Mouse (Mus musculus) thymus, postnatal 0 days (tissue): ENCODE results near the gene Coch. TPM values are rescaled to one million over a fixed set of nuclear protein-coding genes. Genes with fewer than 3 reads are reported as not detected.
"Not testable (repeated sequence)": the region's sequence is repeated elsewhere in the genome, so short reads cannot be mapped to it uniquely, and the experiment has no call there.

Experiments used
- DNase-seq: peaks from one replicate; pipeline ENCODE4 v3.0.0-alpha.2; 2015; ENCODE audit warnings: low spot score
- polyA plus RNA-seq: library from polyadenylated mRNA; unstranded; fragments of >200 nt; fragmentation: Nextera tagmentation; extraction: Ambion mirVana; gene quantifications from 2 replicates; pipeline ENCODE4 v1.2.1, GENCODE M21; 2015

The Coch gene
- polyA plus RNA-seq, 1 experiment from 2014 or later, result 1.3 TPM

DNA sequence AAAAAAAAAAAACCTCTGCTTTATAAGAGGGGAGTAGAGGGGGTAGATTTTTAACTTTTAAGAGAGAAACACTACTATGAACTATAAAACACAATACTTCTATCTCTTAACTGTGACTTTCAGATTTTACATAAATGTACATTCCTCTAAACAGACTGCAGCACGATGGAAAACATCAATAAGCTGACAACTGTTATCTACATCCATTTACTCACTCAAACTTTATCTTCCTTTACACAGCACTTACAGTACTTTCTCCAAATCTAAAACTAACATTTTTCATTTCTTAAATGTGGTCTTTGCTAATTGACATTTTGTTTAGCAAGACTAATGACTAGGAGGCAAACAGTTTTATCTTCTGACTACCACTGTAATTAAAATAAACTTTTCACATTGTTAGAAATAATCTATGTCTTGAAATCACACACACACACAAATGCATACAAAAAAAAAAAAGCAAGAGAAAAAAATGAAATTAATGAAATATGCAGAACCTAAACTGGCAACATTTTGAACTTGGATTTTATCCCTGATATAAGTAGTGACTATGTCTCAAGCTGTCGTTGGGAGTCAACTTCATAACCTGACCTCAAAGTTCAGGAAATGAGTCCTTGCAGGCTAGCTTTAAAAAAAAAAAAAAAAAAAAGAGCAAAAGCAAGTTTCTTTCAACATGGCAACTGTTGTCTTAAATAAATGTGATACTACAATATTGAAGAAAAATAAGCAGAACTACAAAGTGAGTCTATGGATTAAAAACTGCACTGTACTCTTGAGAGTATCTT lies 43.7 kb downstream of the Coch start:
- DNase-seq, result no peak

DNA sequence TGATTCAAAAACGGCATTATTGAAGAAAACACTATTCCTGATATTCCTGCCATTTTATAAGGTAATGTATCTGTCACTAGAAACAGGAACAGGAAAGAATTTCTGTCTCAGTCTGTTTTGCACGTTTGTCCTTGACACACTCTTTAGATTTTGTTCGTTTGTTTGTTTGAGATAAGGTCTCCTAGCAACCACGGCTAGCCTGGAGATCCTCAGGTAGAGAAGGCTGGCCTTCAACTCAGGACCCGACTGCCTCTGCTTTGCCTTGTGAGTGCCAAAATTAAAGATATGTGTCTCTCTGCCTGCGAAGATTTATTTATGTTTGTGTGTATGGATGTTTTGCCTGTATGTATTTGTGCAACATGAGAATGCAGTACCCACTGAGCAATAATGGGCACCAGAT lies 48.7 kb downstream of the Coch start:
- no peak for DNase-seq

DNA sequence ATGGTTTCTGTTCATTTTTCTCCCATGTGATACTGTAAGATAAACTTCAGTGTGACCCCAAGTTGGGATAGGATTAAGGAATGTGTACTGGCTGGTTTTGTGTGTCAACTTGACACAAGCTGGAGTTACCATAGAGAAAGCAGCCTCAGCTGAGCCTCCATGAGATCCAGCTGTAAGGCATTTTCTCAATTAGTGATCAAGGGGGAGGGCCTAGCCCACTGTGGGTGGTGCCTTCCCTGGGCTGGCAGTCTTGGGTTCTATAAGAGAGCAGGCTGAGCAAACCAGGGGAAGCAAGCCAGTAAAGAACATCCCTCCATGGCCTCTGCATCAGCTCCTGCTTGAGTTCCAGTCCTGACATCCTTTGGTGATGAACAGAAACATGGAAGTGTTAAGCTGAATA lies 56.3 kb downstream of the Coch start:
- not testable (repeated sequence) for DNase-seq

Other genes starting within 250 kb of the Coch start
- 23.7 and 28.0 TPM in 2 replicates for gene G2e3, start 245.3 kb upstream of the Coch start, polyA plus RNA-seq
- 65.5 and 66.0 TPM in 2 replicates for gene Scfd1, start 215.8 kb upstream of the Coch start, polyA plus RNA-seq
- gene Ap4s1, start 97.7 kb downstream of the Coch start, polyA plus RNA-seq, result 41.7 and 42.4 TPM in 2 replicates
- 27.3 and 31.2 TPM in 2 replicates for gene Strn3, start 98.6 kb downstream of the Coch start, polyA plus RNA-seq
- 36.7 and 50.8 TPM in 2 replicates for gene Hectd1, start 236.2 kb downstream of the Coch start, polyA plus RNA-seq